Mouse (Mus musculus): Measurements from ENCODE around the gene Cdca8. TPM values are rescaled to one million over a fixed set of nuclear protein-coding genes. Genes with fewer than 3 reads are reported as not detected.

Gene Cdca8
- polyA plus RNA-seq, 1 experiment from 2014 or later, result 112 TPM

DNA sequence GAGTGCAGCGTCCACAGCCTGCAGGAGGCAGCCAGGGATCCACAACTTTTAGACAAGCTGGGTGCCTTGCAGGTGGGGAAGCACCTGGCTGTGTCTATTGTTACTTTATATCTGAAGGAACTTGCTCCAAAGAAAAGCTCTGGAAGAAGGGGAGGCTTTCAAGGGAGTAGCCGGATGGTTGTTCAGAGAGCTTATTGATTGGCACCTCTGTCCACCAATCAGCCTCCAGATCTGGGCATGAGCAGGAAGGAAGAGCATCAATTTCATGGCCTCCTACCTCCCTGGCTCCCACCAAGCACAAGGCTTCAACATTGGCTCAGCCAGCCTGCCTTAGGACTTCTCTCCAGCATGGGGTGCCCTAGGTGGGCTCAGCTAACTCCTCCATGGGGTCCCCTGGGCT is 34.2 kb upstream of the Cdca8 start:
- Histone ChIP-seq H3K27ac (ENCODE audit: low read length) (no peak overlapping the region), H3K4me3 (ENCODE audit: low read depth, low read length) (no peak overlapping the region), H3K4me1 (ENCODE audit: control insufficient read depth, low read depth, low read length) (no peaks in the 10 kb centered on the region), H3K4me2 (ENCODE audit: low read depth, low read length) (no peak overlapping the region), H3K36me3 (ENCODE audit: control insufficient read depth, insufficient read depth) (no peaks in the 10 kb centered on the region), H3K9me3 (replicated peaks; ENCODE audit: control insufficient read depth, low read length) (no peaks in the 10 kb centered on the region), H3K9ac (ENCODE audit: low read depth, low read length) (no peak overlapping the region), H3K27me3 (ENCODE audit: control insufficient read depth, insufficient read depth, low read depth, low read length) (no peaks in the 10 kb centered on the region)
- no peak for ATAC-seq (ENCODE audit: low read depth)
- 45% methylated on average over 2 of the region's 2 CpGs for WGBS (ENCODE audit: insufficient replicate concordance)

DNA sequence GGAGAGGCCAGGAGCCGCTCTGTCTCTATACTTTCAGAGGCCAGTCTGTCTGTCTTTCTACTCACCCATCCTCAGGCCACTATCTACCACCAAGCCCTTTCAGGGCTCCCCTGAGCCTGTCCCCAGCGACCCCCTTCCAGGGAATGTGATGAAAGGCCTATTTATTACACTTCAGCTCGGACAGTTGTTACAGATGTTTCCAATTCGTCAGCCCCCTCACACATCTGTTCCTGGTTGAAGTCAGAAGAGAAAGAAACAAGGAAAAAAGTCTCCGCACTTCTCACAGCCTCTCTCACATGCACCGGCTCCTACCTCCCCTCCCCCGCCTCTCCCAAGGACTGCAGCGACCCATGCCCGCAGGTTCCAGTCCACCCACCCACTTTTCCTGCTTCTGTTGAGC is 33.2 kb upstream of the Cdca8 start:
- H3K27me3 ChIP-seq (ENCODE audit: control insufficient read depth, insufficient read depth, low read depth, low read length), result no peaks in the 10 kb centered on the region
- no peak overlapping the region for H3K9ac ChIP-seq (ENCODE audit: low read depth, low read length)
- H3K4me1 ChIP-seq (ENCODE audit: control insufficient read depth, low read depth, low read length), result no peaks in the 10 kb centered on the region
- H3K27ac ChIP-seq (ENCODE audit: low read length), result no peak overlapping the region
- no peak overlapping the region for H3K4me3 ChIP-seq (ENCODE audit: low read depth, low read length)
- ATAC-seq (ENCODE audit: low read depth), result no peak
- 49% methylated on average over 9 of the region's 9 CpGs for WGBS (ENCODE audit: insufficient replicate concordance)
- H3K9me3 ChIP-seq (replicated peaks; ENCODE audit: control insufficient read depth, low read length), result no peaks in the 10 kb centered on the region
- no peak overlapping the region for H3K4me2 ChIP-seq (ENCODE audit: low read depth, low read length)
- no peaks in the 10 kb centered on the region for H3K36me3 ChIP-seq (ENCODE audit: control insufficient read depth, insufficient read depth)

GRCm38 (mm10) chr4:124971094-124971493 is 32.0 kb upstream of the Cdca8 start:
- Histone ChIP-seq H3K9ac (ENCODE audit: low read depth, low read length) (no peak overlapping the region), H3K36me3 (ENCODE audit: control insufficient read depth, insufficient read depth) (no peaks in the 10 kb centered on the region), H3K4me2 (ENCODE audit: low read depth, low read length) (no peak overlapping the region), H3K9me3 (replicated peaks; ENCODE audit: control insufficient read depth, low read length) (no peaks in the 10 kb centered on the region), H3K27me3 (ENCODE audit: control insufficient read depth, insufficient read depth, low read depth, low read length) (no peaks in the 10 kb centered on the region), H3K4me3 (ENCODE audit: low read depth, low read length) (no peak overlapping the region), H3K4me1 (ENCODE audit: control insufficient read depth, low read depth, low read length) (no peaks in the 10 kb centered on the region), H3K27ac (ENCODE audit: low read length) (no peak overlapping the region)
- 62% methylated on average over 8 of the region's 8 CpGs for WGBS (ENCODE audit: insufficient replicate concordance)
- no peak for ATAC-seq (ENCODE audit: low read depth)

- WGBS (ENCODE audit: insufficient replicate concordance), result 47% methylated on average over 5 of the region's 5 CpGs
- no peak overlapping the region for H3K4me2 ChIP-seq (ENCODE audit: low read depth, low read length)
- H3K9ac ChIP-seq (ENCODE audit: low read depth, low read length), result no peak overlapping the region
- no peaks in the 10 kb centered on the region for H3K27me3 ChIP-seq (ENCODE audit: control insufficient read depth, insufficient read depth, low read depth, low read length)
- H3K4me1 ChIP-seq (ENCODE audit: control insufficient read depth, low read depth, low read length), result no peaks in the 10 kb centered on the region
- H3K36me3 ChIP-seq (ENCODE audit: control insufficient read depth, insufficient read depth), result no peaks in the 10 kb centered on the region
- ATAC-seq (ENCODE audit: low read depth), result no peak
- no peak overlapping the region for H3K27ac ChIP-seq (ENCODE audit: low read length)
- H3K4me3 ChIP-seq (ENCODE audit: low read depth, low read length), result no peak overlapping the region
- H3K9me3 ChIP-seq (replicated peaks; ENCODE audit: control insufficient read depth, low read length), result no peaks in the 10 kb centered on the region
These were observed 31.6 kb upstream of the Cdca8 start for GRCm38 (mm10) chr4:124970677-124971076.

GRCm38 (mm10) chr4:124970194-124970593 is 31.1 kb upstream of the Cdca8 start:
- Histone ChIP-seq H3K4me2 (ENCODE audit: low read depth, low read length) (no peak overlapping the region), H3K27me3 (ENCODE audit: control insufficient read depth, insufficient read depth, low read depth, low read length) (no peaks in the 10 kb centered on the region), H3K4me3 (ENCODE audit: low read depth, low read length) (no peak overlapping the region), H3K27ac (ENCODE audit: low read length) (no peak overlapping the region), H3K9ac (ENCODE audit: low read depth, low read length) (no peak overlapping the region), H3K9me3 (replicated peaks; ENCODE audit: control insufficient read depth, low read length) (no peaks in the 10 kb centered on the region), H3K36me3 (ENCODE audit: control insufficient read depth, insufficient read depth) (no peaks in the 10 kb centered on the region), H3K4me1 (ENCODE audit: control insufficient read depth, low read depth, low read length) (no peaks in the 10 kb centered on the region)
- no peak for ATAC-seq (ENCODE audit: low read depth)
- 62% methylated on average over 11 of the region's 11 CpGs for WGBS (ENCODE audit: insufficient replicate concordance)

- Histone ChIP-seq H3K27me3 (ENCODE audit: control insufficient read depth, insufficient read depth, low read depth, low read length) (no peaks in the 10 kb centered on the region), H3K9me3 (replicated peaks; ENCODE audit: control insufficient read depth, low read length) (no peaks in the 10 kb centered on the region), H3K4me1 (ENCODE audit: control insufficient read depth, low read depth, low read length) (no peaks in the 10 kb centered on the region), H3K4me2 (ENCODE audit: low read depth, low read length) (no peak overlapping the region), H3K4me3 (ENCODE audit: low read depth, low read length) (no peak overlapping the region), H3K36me3 (ENCODE audit: control insufficient read depth, insufficient read depth) (no peaks in the 10 kb centered on the region), H3K9ac (ENCODE audit: low read depth, low read length) (no peak overlapping the region), H3K27ac (ENCODE audit: low read length) (no peak overlapping the region)
- no peak for ATAC-seq (ENCODE audit: low read depth)
- WGBS (ENCODE audit: insufficient replicate concordance), result 28% methylated on average over 7 of the region's 7 CpGs
These were observed 30.2 kb upstream of the Cdca8 start for GRCm38 (mm10) chr4:124969219-124969848.

DNA sequence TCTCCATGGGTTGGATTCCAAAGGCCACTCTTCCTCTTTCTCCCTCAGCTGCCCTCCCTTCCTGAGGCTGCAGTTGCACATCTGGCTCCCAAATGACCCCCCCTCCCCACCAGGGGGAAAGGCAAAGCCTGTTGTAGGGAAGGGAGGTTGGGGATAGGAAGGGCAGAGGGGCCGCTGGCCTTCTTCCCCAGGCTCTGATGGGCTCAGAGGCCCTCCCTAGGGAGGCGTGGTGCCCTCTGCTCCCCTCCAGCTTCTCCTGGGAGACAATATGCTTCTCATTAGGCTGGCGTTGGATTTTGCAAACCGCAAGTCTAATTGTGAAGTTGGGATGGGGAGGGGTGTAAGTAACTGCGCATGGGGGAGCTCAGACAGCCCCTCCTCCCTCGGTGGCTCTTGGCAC is 29.6 kb upstream of the Cdca8 start:
- Histone ChIP-seq H3K4me1 (ENCODE audit: control insufficient read depth, low read depth, low read length) (no peaks in the 10 kb centered on the region), H3K27me3 (ENCODE audit: control insufficient read depth, insufficient read depth, low read depth, low read length) (no peaks in the 10 kb centered on the region), H3K4me3 (ENCODE audit: low read depth, low read length) (no peak overlapping the region), H3K36me3 (ENCODE audit: control insufficient read depth, insufficient read depth) (no peaks in the 10 kb centered on the region), H3K4me2 (ENCODE audit: low read depth, low read length) (no peak overlapping the region), H3K27ac (ENCODE audit: low read length) (no peak overlapping the region), H3K9ac (ENCODE audit: low read depth, low read length) (no peak overlapping the region), H3K9me3 (replicated peaks; ENCODE audit: control insufficient read depth, low read length) (no peaks in the 10 kb centered on the region)
- ATAC-seq (ENCODE audit: low read depth), result no peak
- 48% methylated on average over 6 of the region's 6 CpGs for WGBS (ENCODE audit: insufficient replicate concordance)

DNA sequence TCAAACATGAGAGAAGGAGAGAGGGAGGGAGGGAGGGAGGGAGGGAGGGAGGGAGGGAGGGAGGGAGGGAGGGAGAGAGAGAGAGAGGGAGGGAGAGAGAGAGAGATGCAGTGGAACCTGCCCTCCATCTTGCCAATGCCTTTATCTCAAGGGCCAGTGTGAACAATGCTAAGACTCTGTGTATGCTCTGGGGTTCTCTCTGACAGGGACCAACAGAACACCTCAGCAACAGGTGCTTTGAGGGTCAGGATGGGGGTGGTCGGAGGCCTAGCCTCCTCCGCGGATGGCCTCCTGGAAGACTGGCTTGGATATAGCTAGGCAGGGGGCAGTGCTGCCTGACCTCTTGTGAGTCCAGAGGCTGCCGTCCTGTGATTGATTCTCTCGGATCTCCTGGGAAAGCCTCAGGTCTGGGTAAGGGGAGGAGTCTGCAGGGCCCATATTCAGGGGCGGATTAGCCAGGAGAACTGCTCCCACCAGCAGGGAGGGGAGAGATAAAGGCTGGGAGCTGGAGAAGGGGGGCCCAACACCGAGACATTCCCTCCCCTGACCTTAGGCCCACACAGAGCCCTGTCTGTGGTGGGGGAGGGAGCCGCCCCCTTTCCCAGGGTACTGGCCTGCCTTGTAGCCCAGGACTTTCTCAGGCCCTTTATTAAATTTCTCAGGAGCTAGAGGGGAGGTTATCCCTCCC is 25.9 kb upstream of the Cdca8 start:
- no peak overlapping the region for H3K27ac ChIP-seq (ENCODE audit: low read length)
- no peaks in the 10 kb centered on the region for H3K27me3 ChIP-seq (ENCODE audit: control insufficient read depth, insufficient read depth, low read depth, low read length)
- H3K9me3 ChIP-seq (replicated peaks; ENCODE audit: control insufficient read depth, low read length), result no peaks in the 10 kb centered on the region
- no peak overlapping the region for H3K4me2 ChIP-seq (ENCODE audit: low read depth, low read length)
- H3K36me3 ChIP-seq (ENCODE audit: control insufficient read depth, insufficient read depth), result no peaks in the 10 kb centered on the region
- H3K4me3 ChIP-seq (ENCODE audit: low read depth, low read length), result no peak overlapping the region
- 40% methylated on average over 8 of the region's 8 CpGs for WGBS (ENCODE audit: insufficient replicate concordance)
- H3K9ac ChIP-seq (ENCODE audit: low read depth, low read length), result no peak overlapping the region
- no peak for ATAC-seq (ENCODE audit: low read depth)
- no peaks in the 10 kb centered on the region for H3K4me1 ChIP-seq (ENCODE audit: control insufficient read depth, low read depth, low read length)

DNA sequence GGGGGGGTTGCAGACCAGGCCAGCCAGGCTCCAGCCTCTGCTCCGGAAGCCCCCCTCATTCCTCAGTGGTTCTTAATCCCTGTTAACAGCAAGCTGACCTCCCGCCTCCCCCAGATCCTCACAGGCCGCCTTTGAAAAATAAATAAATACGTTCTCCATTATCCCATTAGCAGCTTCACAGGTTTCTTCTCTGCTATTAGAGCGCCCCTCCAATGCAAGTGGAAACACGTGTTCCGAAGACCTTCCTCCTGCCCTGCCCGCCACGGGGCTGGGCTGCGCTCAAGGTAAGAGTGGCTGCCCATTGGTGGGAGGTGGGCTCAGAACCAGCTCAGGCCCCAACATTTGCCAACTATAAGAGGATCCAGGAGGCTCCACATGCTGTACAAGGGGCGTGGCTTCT is 23.5 kb upstream of the Cdca8 start:
- Histone ChIP-seq H3K4me3 (ENCODE audit: low read depth, low read length) (no peak overlapping the region), H3K36me3 (ENCODE audit: control insufficient read depth, insufficient read depth) (no peaks in the 10 kb centered on the region), H3K4me2 (ENCODE audit: low read depth, low read length) (no peak overlapping the region), H3K27me3 (ENCODE audit: control insufficient read depth, insufficient read depth, low read depth, low read length) (no peaks in the 10 kb centered on the region), H3K27ac (ENCODE audit: low read length) (no peak overlapping the region), H3K9me3 (replicated peaks; ENCODE audit: control insufficient read depth, low read length) (no peaks in the 10 kb centered on the region), H3K9ac (ENCODE audit: low read depth, low read length) (no peak overlapping the region), H3K4me1 (ENCODE audit: control insufficient read depth, low read depth, low read length) (no peaks in the 10 kb centered on the region)
- 60% methylated on average over 11 of the region's 11 CpGs for WGBS (ENCODE audit: insufficient replicate concordance)
- ATAC-seq (ENCODE audit: low read depth), result no peak
